Mouse (Mus musculus) thymus, adult 2 months (tissue): ENCODE data around the gene Nhp2. TPM values are rescaled to one million over a fixed set of nuclear protein-coding genes. Genes with fewer than 3 reads are reported as not detected.
A peak's percentile ranks its signal among the peaks of the same experiment; 100 is the strongest.

Experiments
- DNase-seq: peaks from one replicate; pipeline ENCODE4 v3.0.0; 2021
- H3K27ac ChIP-seq: fragments of 200-500 bp; 2 replicates; pipeline ENCODE4 v1.5.1; 2012; ENCODE audit warnings: low read length, control low read depth; ENCODE audit not compliant: control insufficient read depth, insufficient read depth
- H3K27me3 ChIP-seq: fragments of 200-500 bp; 2 replicates; pipeline ENCODE4 v1.6.1; 2012; ENCODE audit warnings: mild to moderate bottlenecking, low read length, moderate library complexity, mixed read lengths; ENCODE audit not compliant: control insufficient read depth, insufficient read depth
- H3K36me3 ChIP-seq: fragments of 200-500 bp; 2 replicates; pipeline ENCODE4 v1.6.1; 2012; ENCODE audit warnings: mild to moderate bottlenecking, low read length, moderate library complexity; ENCODE audit not compliant: control insufficient read depth, insufficient read depth
- H3K4me1 ChIP-seq: fragments of 200-500 bp; replicated peaks from 2 replicates; pipeline ENCODE4 v1.6.1; 2012; ENCODE audit warnings: low read length; ENCODE audit not compliant: control insufficient read depth, insufficient read depth
- H3K4me3 ChIP-seq: fragments of 200-500 bp; 2 replicates; pipeline ENCODE4 v1.5.1; 2012; ENCODE audit warnings: mild to moderate bottlenecking, low read length, control low read depth, moderate library complexity; ENCODE audit not compliant: control insufficient read depth, insufficient read depth
- CTCF ChIP-seq: fragments of 200-500 bp; IDR thresholded peaks from 2 replicates; pipeline ENCODE4 v1.5.1; 2012; ENCODE audit warnings: mild to moderate bottlenecking, control low read depth, low read length, moderate library complexity, borderline replicate concordance; ENCODE audit not compliant: control insufficient read depth, poor library complexity, insufficient read depth; ENCODE audit errors: extremely low read depth
- POLR2A ChIP-seq: fragments of 200-500 bp; IDR thresholded peaks from 2 replicates; pipeline ENCODE4 v1.6.1; 2012; ENCODE audit warnings: mild to moderate bottlenecking, low read length, control low read depth, moderate library complexity; ENCODE audit not compliant: control insufficient read depth, poor library complexity, insufficient read depth; ENCODE audit errors: extremely low read depth
- WGBS: fragments of 180-500 bp; shearing (Covaris S2); methylation state at CpG from one replicate; pipeline ENCODE4 v1.1.7; 2018; 5-methylcytosine and 5-hydroxymethylcytosine counted together
- polyA plus RNA-seq: library from polyadenylated mRNA; depleted of rRNA; stranded (reverse); fragments of >200 nt; gene quantifications from 2 replicates; pipeline ENCODE4 v1.2.3, GENCODE M21; 2012

The Nhp2 gene
- polyA plus RNA-seq, 1 experiment = 70.8 TPM

DNA sequence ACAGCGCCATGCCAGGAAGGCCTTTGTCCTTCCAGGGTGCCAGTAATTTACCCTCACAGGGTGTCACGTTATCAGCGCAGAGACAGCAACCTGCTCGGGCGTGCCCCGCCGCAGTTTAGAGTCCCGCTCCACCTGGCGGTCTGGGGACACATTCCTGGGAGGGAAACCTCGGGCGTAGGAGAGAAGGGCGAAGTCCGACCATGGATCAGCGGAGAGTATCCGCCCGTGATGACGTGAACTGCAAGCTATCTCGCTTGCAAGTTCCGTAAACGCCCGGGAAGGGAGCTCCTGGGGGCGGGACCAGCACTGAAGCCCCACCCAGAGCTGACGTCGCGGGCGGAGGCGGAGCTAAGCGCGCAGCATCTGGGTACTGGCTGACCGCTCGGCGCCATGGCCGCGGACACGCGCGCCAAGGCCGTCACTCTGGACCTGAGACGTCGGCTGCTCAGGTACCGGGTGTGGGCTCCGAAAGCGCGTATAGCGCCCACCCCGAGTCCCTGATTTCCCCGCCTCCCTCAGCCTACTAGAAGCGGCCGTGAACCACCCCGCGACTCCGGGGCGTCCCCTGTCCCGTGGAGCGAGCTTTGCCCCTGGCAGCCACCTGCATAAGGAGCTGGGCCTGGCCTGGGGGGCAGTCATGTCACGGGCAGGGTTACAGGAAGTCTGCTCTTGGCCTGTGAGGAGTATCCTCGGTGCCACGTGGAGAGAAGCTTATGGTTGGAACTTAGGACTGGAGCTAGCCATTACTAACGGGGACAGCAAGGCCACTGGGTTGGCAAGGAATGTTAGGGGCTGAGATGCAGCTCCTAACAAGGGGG lies 34.9 kb upstream of the Nhp2 start, which contains the start of gene Phykpl:
TSS of gene Phykpl (plus strand) at position 327 of the 818 bp plus-strand sequence.
- peak; percentile 100 for TF ChIP-seq POLR2A
- TF ChIP-seq CTCF = peak; percentile 36; the same call in 1 of the 2 replicates
- peaks cover 16% of the 10 kb centered on the region for H3K4me1 ChIP-seq
- H3K27ac ChIP-seq = peak within 1 kb of the TSS; percentile 80
- peak within 1 kb of the TSS; percentile 71 for H3K4me3 ChIP-seq
- DNase-seq = peak; percentile 97
- under 1% methylated on average over 59 of the region's 59 CpGs for WGBS
- H3K36me3 ChIP-seq = peaks cover 7% of the 10 kb centered on the region
- no peaks in the 10 kb centered on the region for H3K27me3 ChIP-seq

DNA sequence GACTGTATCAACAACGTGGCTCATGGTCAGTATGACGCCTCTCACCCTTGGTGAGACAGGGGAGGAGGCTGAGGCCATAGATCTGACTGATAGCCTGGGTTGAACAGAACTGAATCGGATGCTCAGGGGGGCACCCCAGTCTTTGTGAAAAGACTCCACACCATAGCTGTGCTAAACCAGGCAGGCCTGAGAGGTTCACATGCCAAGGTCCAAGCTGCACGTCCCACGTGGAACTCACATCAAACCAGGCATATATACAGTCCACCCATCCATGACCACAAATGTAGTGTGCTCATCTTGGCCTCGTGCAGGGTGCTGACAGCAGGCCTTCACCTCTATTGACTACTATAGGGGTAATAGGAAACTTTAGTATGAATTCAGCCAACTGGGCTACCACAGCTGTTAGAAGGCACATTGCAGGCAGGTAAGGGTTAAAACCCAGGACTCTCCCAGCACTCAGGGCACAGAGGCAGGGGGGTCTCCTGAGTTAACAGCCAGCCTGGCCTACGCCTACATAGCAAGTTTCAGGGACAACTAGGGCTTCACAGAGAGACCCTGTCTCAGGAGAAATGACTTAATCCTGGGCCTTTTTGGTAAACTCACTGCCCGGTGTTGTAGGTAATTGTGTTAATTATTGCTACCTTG lies 33.8 kb upstream of the Nhp2 start:
- 61% methylated on average over 8 of the region's 8 CpGs for WGBS
- Histone ChIP-seq H3K36me3 (peaks cover 9% of the 10 kb centered on the region), H3K4me1 (peaks cover 16% of the 10 kb centered on the region), H3K4me3 (no peak overlapping the region), H3K27ac (no peak overlapping the region), H3K27me3 (no peaks in the 10 kb centered on the region)
- TF ChIP-seq CTCF (no peak), POLR2A (no peak)
- DNase-seq = no peak

DNA sequence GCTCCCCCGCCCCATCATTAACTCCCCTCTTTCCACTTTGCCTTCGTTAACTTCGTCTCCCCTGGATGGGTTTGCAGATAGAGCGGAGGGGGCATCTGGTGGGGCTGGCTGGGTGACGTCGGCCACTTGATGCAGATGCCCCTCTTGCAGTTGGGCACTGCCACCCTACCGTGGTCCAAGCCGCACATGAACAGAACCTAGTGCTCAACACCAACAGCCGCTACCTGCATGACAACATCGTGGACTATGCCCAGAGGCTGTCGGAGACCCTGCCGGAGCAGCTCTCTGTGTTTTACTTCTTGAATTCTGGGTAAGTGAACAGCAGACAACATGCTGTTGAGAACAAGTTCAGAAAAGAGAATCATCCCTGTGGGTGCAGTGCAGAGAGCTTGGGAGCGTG lies 33.1 kb upstream of the Nhp2 start:
- Histone ChIP-seq H3K27me3 (no peaks in the 10 kb centered on the region), H3K4me1 (peaks cover 16% of the 10 kb centered on the region), H3K36me3 (peaks cover 15% of the 10 kb centered on the region), H3K4me3 (no peak overlapping the region), H3K27ac (no peak overlapping the region)
- DNase-seq = no peak
- TF ChIP-seq POLR2A (no peak), CTCF (no peak)
- WGBS = 96% methylated on average over 13 of the region's 13 CpGs

GRCm38 (mm10) chr11:51587059-51587458 lies 32.5 kb upstream of the Nhp2 start:
- TF ChIP-seq CTCF = no peak
- Histone ChIP-seq H3K4me1 (peaks cover 16% of the 10 kb centered on the region), H3K4me3 (no peak overlapping the region), H3K36me3 (peaks cover 22% of the 10 kb centered on the region), H3K27me3 (no peaks in the 10 kb centered on the region), H3K27ac (no peak overlapping the region)
- no peak for DNase-seq
- WGBS = 98% methylated on average over 1 of the region's 1 CpGs

GRCm38 (mm10) chr11:51588833-51589232 lies 30.7 kb upstream of the Nhp2 start:
- H3K4me3 ChIP-seq = no peak overlapping the region
- no peak for TF ChIP-seq CTCF
- TF ChIP-seq POLR2A = no peak
- peaks cover 35% of the 10 kb centered on the region for H3K36me3 ChIP-seq
- WGBS = over 99% methylated on average over 3 of the region's 3 CpGs
- DNase-seq = no peak
- peaks cover 10% of the 10 kb centered on the region for H3K4me1 ChIP-seq
- no peaks in the 10 kb centered on the region for H3K27me3 ChIP-seq
- no peak overlapping the region for H3K27ac ChIP-seq

- TF ChIP-seq CTCF (no peak), POLR2A (no peak)
- Histone ChIP-seq H3K4me1 (peaks cover 7% of the 10 kb centered on the region), H3K36me3 (peaks cover 42% of the 10 kb centered on the region), H3K27me3 (no peaks in the 10 kb centered on the region), H3K4me3 (no peak overlapping the region), H3K27ac (no peak overlapping the region)
- no peak for DNase-seq
These were observed 29.5 kb upstream of the Nhp2 start for GRCm38 (mm10) chr11:51590002-51590401.
